In genomic region chr17:62297393-62298060, GRCm38 (mm10) we compare ENCODE assay signal across 23 mouse cellular contexts.
DNase-seq lines count a peak whose midpoint lies in the region; ATAC-seq and TF ChIP-seq lines count a peak whose summit lies in the region.
"Had no signal": no experiment of that assay in that cellular context is flagged by ENCODE, and none has a peak within 500 bp of the region (broad histone marks: within the 10 kb centered on the region; RNA-seq: fewer than 3 reads in every experiment).

No protein-coding gene starts in this region.

- TF ChIP-seq CTCF in hindbrain, postnatal 0 days (IDR thresholded peaks at IDR 0.05; ENCODE audit: low read depth), result no peak
- TF ChIP-seq CTCF in embryonic fibroblast, embryonic 13.5 days (IDR thresholded peaks at IDR 0.05; ENCODE audit: borderline replicate concordance, insufficient read depth, low read length), result no peak

- H3K4me1 ChIP-seq in embryonic facial prominence, embryonic 11.5 days (ENCODE audit: control insufficient read depth, insufficient read depth, low read length), result no peaks in the 10 kb centered on the region
- H3K4me1 ChIP-seq in embryonic facial prominence, embryonic 10.5 days, result no peaks in the 10 kb centered on the region
- H3K4me1 ChIP-seq in hindbrain, postnatal 0 days (ENCODE audit: insufficient read depth, low read length), result no peaks in the 10 kb centered on the region
- H3K4me1 ChIP-seq in hindbrain, embryonic 14.5 days (replicated peaks; ENCODE audit: control insufficient read depth, insufficient read depth, low read length), result no peaks in the 10 kb centered on the region
- H3K4me1 ChIP-seq in embryonic fibroblast, embryonic 13.5 days (ENCODE audit: control insufficient read depth, insufficient read depth, low read length), result no peaks in the 10 kb centered on the region; the same call in 1 of the 2 replicates
- H3K4me1 ChIP-seq: midbrain, embryonic 10.5 days had no signal

- H3K27me3 ChIP-seq in embryonic facial prominence, embryonic 11.5 days (ENCODE audit: control insufficient read depth, insufficient read depth, low read length), result no peaks in the 10 kb centered on the region
- no peaks in the 10 kb centered on the region for H3K27me3 ChIP-seq in embryonic facial prominence, embryonic 10.5 days (replicated peaks; ENCODE audit: low read depth, poor library complexity, severe bottlenecking)
- H3K27me3 ChIP-seq in hindbrain, postnatal 0 days (ENCODE audit: insufficient read depth, low read length), result no peaks in the 10 kb centered on the region
- no peaks in the 10 kb centered on the region for H3K27me3 ChIP-seq in hindbrain, embryonic 14.5 days (ENCODE audit: control insufficient read depth, insufficient read depth, low read length)

- no peak overlapping the region for H3K4me2 ChIP-seq in embryonic facial prominence, embryonic 11.5 days (ENCODE audit: low read depth, low read length)
- H3K4me2 ChIP-seq in hindbrain, postnatal 0 days (ENCODE audit: low read depth, low read length), result no peak overlapping the region
- no peak overlapping the region for H3K4me2 ChIP-seq in hindbrain, embryonic 14.5 days (replicated peaks)
- H3K4me2 ChIP-seq: liver, embryonic 11.5 days had no signal

- WGBS in embryonic facial prominence, embryonic 11.5 days, result 85% methylated on average over 7 of the region's 7 CpGs
- WGBS in embryonic facial prominence, embryonic 10.5 days, result 87% methylated on average over 7 of the region's 7 CpGs
- WGBS in hindbrain, postnatal 0 days, result 61% methylated on average over 7 of the region's 7 CpGs
- WGBS in hindbrain, embryonic 14.5 days, result 88% methylated on average over 7 of the region's 7 CpGs

- H3K9me3 ChIP-seq in embryonic facial prominence, embryonic 11.5 days (replicated peaks; ENCODE audit: control insufficient read depth, low read length), result no peaks in the 10 kb centered on the region
- H3K9me3 ChIP-seq in embryonic facial prominence, embryonic 10.5 days, result no peaks in the 10 kb centered on the region
- no peaks in the 10 kb centered on the region for H3K9me3 ChIP-seq in hindbrain, postnatal 0 days (ENCODE audit: low read length)
- H3K9me3 ChIP-seq in hindbrain, embryonic 14.5 days (ENCODE audit: control insufficient read depth, low read length), result no peaks in the 10 kb centered on the region
- H3K9me3 ChIP-seq: midbrain, embryonic 10.5 days had no signal

- H3K36me3 ChIP-seq in embryonic facial prominence, embryonic 11.5 days (replicated peaks; ENCODE audit: control insufficient read depth, insufficient read depth, low read depth, low read length), result no peaks in the 10 kb centered on the region
- H3K36me3 ChIP-seq in embryonic facial prominence, embryonic 10.5 days (replicated peaks), result no peaks in the 10 kb centered on the region
- H3K36me3 ChIP-seq in hindbrain, postnatal 0 days (ENCODE audit: insufficient read depth, low read length), result no peaks in the 10 kb centered on the region
- H3K36me3 ChIP-seq in hindbrain, embryonic 14.5 days (replicated peaks; ENCODE audit: control insufficient read depth, insufficient read depth), result no peaks in the 10 kb centered on the region
- H3K36me3 ChIP-seq: G1E; midbrain, embryonic 10.5 days had no signal

- DNase-seq in embryonic facial prominence, embryonic 11.5 days (ENCODE audit: low spot score), result peak; percentile 20
- DNase-seq in embryonic facial prominence, embryonic 10.5 days (ENCODE audit: low spot score), result no peak
- DNase-seq in hindbrain, postnatal 0 days (ENCODE audit: low spot score), result peak; percentile 28
- DNase-seq in hindbrain, embryonic 14.5 days (ENCODE audit: low spot score), result no peak
- DNase-seq in 3T3-L1 (ENCODE audit: low read depth, low spot score), result peak; percentile 28
- DNase-seq in thymus, postnatal 4 days, result no peak
- DNase-seq: adrenal gland, postnatal 25 days; cerebellum, adult 18-20 months; cerebellum, postnatal 36 days; gastrocnemius, postnatal 36 days; kidney, adult 2 months; kidney, postnatal 10 days; layer of hippocampus, postnatal 36 days; right cerebral cortex, postnatal 4 days had no signal

- H3K27ac ChIP-seq in embryonic facial prominence, embryonic 11.5 days (replicated peaks; ENCODE audit: low read depth, low read length), result no peak overlapping the region
- H3K27ac ChIP-seq in embryonic facial prominence, embryonic 10.5 days (replicated peaks), result no peak overlapping the region
- no peak overlapping the region for H3K27ac ChIP-seq in hindbrain, postnatal 0 days
- no peak overlapping the region for H3K27ac ChIP-seq in hindbrain, embryonic 14.5 days
- H3K27ac ChIP-seq in embryonic fibroblast, embryonic 13.5 days (ENCODE audit: insufficient read depth, low read length), result 0 out of 2 replicates have a peak overlapping the region, but pooled peaks have one; percentile 10
- H3K27ac ChIP-seq: layer of hippocampus, adult 2 months; macrophage; midbrain, embryonic 10.5 days; stomach, postnatal 0 days had no signal

- TF ChIP-seq POLR2A in embryonic fibroblast, embryonic 13.5 days (IDR thresholded peaks at IDR 0.05; ENCODE audit: low read depth, low read length), result no peak

- ATAC-seq in embryonic facial prominence, embryonic 11.5 days (replicated peaks; ENCODE audit: insufficient number of reproducible peaks, low FRiP score, low TSS enrichment, low read depth), result no peak
- no peak for ATAC-seq in hindbrain, postnatal 0 days
- ATAC-seq in hindbrain, embryonic 14.5 days (ENCODE audit: low FRiP score), result no peak
- ATAC-seq: forebrain, embryonic 16.5 days; inflammation-experienced regulatory T-cells, adult 6 months had no signal

- no peak overlapping the region for H3K4me3 ChIP-seq in embryonic facial prominence, embryonic 11.5 days (ENCODE audit: low read depth, low read length)
- no peak overlapping the region for H3K4me3 ChIP-seq in embryonic facial prominence, embryonic 10.5 days
- H3K4me3 ChIP-seq in hindbrain, postnatal 0 days (ENCODE audit: low read length), result no peak overlapping the region
- H3K4me3 ChIP-seq in hindbrain, embryonic 14.5 days (replicated peaks; ENCODE audit: low read length), result no peak overlapping the region
- no peak overlapping the region for H3K4me3 ChIP-seq in embryonic fibroblast, embryonic 13.5 days (ENCODE audit: insufficient read depth, low read length)
- H3K4me3 ChIP-seq: layer of hippocampus, adult 2 months; midbrain, embryonic 10.5 days had no signal

- H3K9ac ChIP-seq in embryonic facial prominence, embryonic 11.5 days (replicated peaks; ENCODE audit: low read length), result no peak overlapping the region
- H3K9ac ChIP-seq in hindbrain, postnatal 0 days (replicated peaks; ENCODE audit: low read length), result no peak overlapping the region
- no peak overlapping the region for H3K9ac ChIP-seq in hindbrain, embryonic 14.5 days

Comparison
In these comparisons a context has a peak if more than half of its experiments do, and no peak if none do; other contexts are left out.
1. DNase-seq: peak in embryonic facial prominence, embryonic 11.5 days (single experiment), hindbrain, postnatal 0 days (single experiment) and 3T3-L1 (single experiment); none in embryonic facial prominence, embryonic 10.5 days (single experiment), hindbrain, embryonic 14.5 days (single experiment) and thymus, postnatal 4 days (single experiment).